Mouse (Mus musculus) liver, embryonic 11.5 days (tissue): ENCODE results near the gene 2810004N23Rik. TPM values are rescaled to one million over a fixed set of nuclear protein-coding genes. Genes with fewer than 3 reads are reported as not detected.

Experiments
- ATAC-seq: fragments of 200-750 bp; cut with Nextera tagmentation; replicated peaks from 2 replicates; pipeline ENCODE4 v1.8.0; 2017; ENCODE audit warnings: moderate number of reproducible peaks, mild to moderate bottlenecking, moderate TSS enrichment, moderate library complexity; ENCODE audit not compliant: low FRiP score
- DNase-seq: peaks from one replicate; pipeline ENCODE4 v3.0.0-alpha.2; 2017; ENCODE audit warnings: low spot score
- H3K27ac ChIP-seq: fragments of 300-500 bp; sonication (generic); 2 replicates; pipeline ENCODE4 v1.5.1; 2014; ENCODE audit warnings: mild to moderate bottlenecking, low read depth, low read length, control low read depth
- H3K27me3 ChIP-seq: fragments of 300-500 bp; sonication (generic); replicated peaks from 2 replicates; pipeline ENCODE4 v1.6.1; 2014; ENCODE audit warnings: low read length, mixed read lengths; ENCODE audit not compliant: control insufficient read depth, insufficient read depth
- H3K36me3 ChIP-seq: fragments of 300-500 bp; sonication (generic); 2 replicates; pipeline ENCODE4 v1.6.1; 2014; ENCODE audit warnings: mild to moderate bottlenecking, low read length, moderate library complexity, mixed read lengths; ENCODE audit not compliant: control insufficient read depth, insufficient read depth
- H3K4me1 ChIP-seq: fragments of 300-500 bp; sonication (generic); replicated peaks from 2 replicates; pipeline ENCODE4 v1.6.1; 2014; ENCODE audit warnings: low read length, mixed read lengths; ENCODE audit not compliant: control insufficient read depth, insufficient read depth
- H3K4me2 ChIP-seq: fragments of 300-500 bp; sonication (generic); 2 replicates; pipeline ENCODE4 v1.6.1; 2014; ENCODE audit warnings: mild to moderate bottlenecking, control low read depth, moderate library complexity
- H3K4me3 ChIP-seq: fragments of 300-500 bp; sonication (generic); 2 replicates; pipeline ENCODE4 v1.5.1; 2014; ENCODE audit warnings: low read depth, low read length, control low read depth
- H3K9ac ChIP-seq: fragments of 300-500 bp; sonication (generic); 2 replicates; pipeline ENCODE4 v1.6.1; 2014; ENCODE audit warnings: low read depth, low read length, control low read depth
- H3K9me3 ChIP-seq: fragments of 300-500 bp; sonication (generic); 2 replicates; pipeline ENCODE4 v1.6.1; 2016; ENCODE audit warnings: low read length, inconsistent platforms, mixed read lengths; ENCODE audit not compliant: control insufficient read depth
- WGBS: fragments of 180-500 bp; shearing (Covaris S2); extraction: QIAGEN DNeasy Blood & Tissue Kit; methylation state at CpG from one replicate; pipeline ENCODE4 v1.1.7; 2014; 5-methylcytosine and 5-hydroxymethylcytosine counted together
- polyA plus RNA-seq: library from polyadenylated mRNA; unstranded; fragments of >200 nt; fragmentation: Nextera tagmentation; extraction: Ambion mirVana; gene quantifications from 2 replicates; pipeline ENCODE4 v1.2.1, GENCODE M21; 2014

Gene 2810004N23Rik
- 65.7 and 71.5 TPM in 2 replicates for polyA plus RNA-seq

- peaks cover 23% of the 10 kb centered on the region for H3K36me3 ChIP-seq
- H3K4me2 ChIP-seq: peak within 1 kb of the TSS; percentile 87
- DNase-seq (peak; percentile 96), ATAC-seq (peak; percentile 94)
- peak within 1 kb of the TSS; percentile 89 for H3K9ac ChIP-seq
- H3K27me3 ChIP-seq: no peaks in the 10 kb centered on the region
- no peaks in the 10 kb centered on the region for H3K9me3 ChIP-seq
- 2% methylated on average over 53 of the region's 55 CpGs for WGBS
- H3K27ac ChIP-seq: peak within 1 kb of the TSS; percentile 86
- peak within 1 kb of the TSS; percentile 69 for H3K4me3 ChIP-seq
- peaks cover 33% of the 10 kb centered on the region for H3K4me1 ChIP-seq
Observed at GRCm38 (mm10) chr8:124862321-124863162, at the start of gene 2810004N23Rik, which contains the start of gene Gnpat. Gene 2810004N23Rik (minus strand): TSS chr8:124863120. Gene Gnpat (plus strand): TSS chr8:124863033.

- Histone ChIP-seq H3K4me2 (no peak overlapping the region), H3K9ac (no peak overlapping the region), H3K36me3 (peaks cover 41% of the 10 kb centered on the region), H3K27me3 (no peaks in the 10 kb centered on the region), H3K4me3 (no peak overlapping the region), H3K27ac (no peak overlapping the region), H3K4me1 (no peaks in the 10 kb centered on the region), H3K9me3 (no peaks in the 10 kb centered on the region)
- no peak for DNase-seq
- ATAC-seq: no peak
- WGBS: 65% methylated on average over 17 of the region's 17 CpGs
Observed at GRCm38 (mm10) chr8:124911938-124912872, 49.3 kb upstream of the 2810004N23Rik start.

GRCm38 (mm10) chr8:124910349-124910748 is 47.4 kb upstream of the 2810004N23Rik start:
- H3K36me3 ChIP-seq: peaks cover 45% of the 10 kb centered on the region
- H3K27ac ChIP-seq: no peak overlapping the region
- no peak overlapping the region for H3K4me3 ChIP-seq

GRCm38 (mm10) chr8:124909936-124910335 is 47.0 kb upstream of the 2810004N23Rik start:
- H3K4me3 ChIP-seq: no peak overlapping the region
- no peak overlapping the region for H3K27ac ChIP-seq
- ATAC-seq (no peak), DNase-seq (no peak)
- no peaks in the 10 kb centered on the region for H3K4me1 ChIP-seq
- 93% methylated on average over 16 of the region's 16 CpGs for WGBS
- H3K9ac ChIP-seq: no peak overlapping the region
- no peaks in the 10 kb centered on the region for H3K9me3 ChIP-seq
- H3K4me2 ChIP-seq: no peak overlapping the region
- no peaks in the 10 kb centered on the region for H3K27me3 ChIP-seq
- H3K36me3 ChIP-seq: peaks cover 45% of the 10 kb centered on the region

More at GRCm38 (mm10) chr8:124910349-124910748, 47.4 kb upstream of the 2810004N23Rik start:
- ATAC-seq (no peak), DNase-seq (no peak)
- H3K27me3 ChIP-seq: no peaks in the 10 kb centered on the region
- no peak overlapping the region for H3K4me2 ChIP-seq
- H3K4me1 ChIP-seq: no peaks in the 10 kb centered on the region
- H3K9me3 ChIP-seq: no peaks in the 10 kb centered on the region
- WGBS: 88% methylated on average over 10 of the region's 10 CpGs
- H3K9ac ChIP-seq: no peak overlapping the region

GRCm38 (mm10) chr8:124905482-124905881 is 42.6 kb upstream of the 2810004N23Rik start:
- WGBS: 88% methylated on average over 2 of the region's 2 CpGs
- H3K4me1 ChIP-seq: no peaks in the 10 kb centered on the region
- peaks cover 48% of the 10 kb centered on the region for H3K36me3 ChIP-seq
- no peak overlapping the region for H3K27ac ChIP-seq
- no peak for ATAC-seq
- DNase-seq: no peak
- H3K4me2 ChIP-seq: no peak overlapping the region
- no peaks in the 10 kb centered on the region for H3K27me3 ChIP-seq
- H3K9me3 ChIP-seq: no peaks in the 10 kb centered on the region
- H3K4me3 ChIP-seq: no peak overlapping the region
- no peak overlapping the region for H3K9ac ChIP-seq

- no peak overlapping the region for H3K4me3 ChIP-seq
- H3K4me1 ChIP-seq: peaks cover 5% of the 10 kb centered on the region
- H3K27me3 ChIP-seq: no peaks in the 10 kb centered on the region
- H3K9me3 ChIP-seq: no peaks in the 10 kb centered on the region
- ATAC-seq (no peak), DNase-seq (no peak)
- H3K36me3 ChIP-seq: peaks cover 47% of the 10 kb centered on the region
- no peak overlapping the region for H3K4me2 ChIP-seq
- WGBS: 94% methylated on average over 15 of the region's 15 CpGs
- no peak overlapping the region for H3K9ac ChIP-seq
- H3K27ac ChIP-seq: no peak overlapping the region
Observed at GRCm38 (mm10) chr8:124903198-124903597, 40.3 kb upstream of the 2810004N23Rik start.

- peak overlapping the region; percentile 79 for H3K9ac ChIP-seq
- peaks cover 40% of the 10 kb centered on the region for H3K36me3 ChIP-seq
- H3K9me3 ChIP-seq: no peaks in the 10 kb centered on the region
- H3K4me3 ChIP-seq: peak overlapping the region; percentile 98
- H3K27me3 ChIP-seq: no peaks in the 10 kb centered on the region
- ATAC-seq (peak; percentile 15; the same call in 1 of the 2 replicates), DNase-seq (no peak)
- peak overlapping the region; percentile 96 for H3K4me2 ChIP-seq
- H3K27ac ChIP-seq: peak overlapping the region; percentile 75
- peaks cover 15% of the 10 kb centered on the region for H3K4me1 ChIP-seq
- 4% methylated on average over 31 of the region's 31 CpGs for WGBS
Observed at GRCm38 (mm10) chr8:124898251-124898905, 35.5 kb upstream of the 2810004N23Rik start.
